Mouse (Mus musculus): ENCODE measurements around the gene Astn2.

DNA sequence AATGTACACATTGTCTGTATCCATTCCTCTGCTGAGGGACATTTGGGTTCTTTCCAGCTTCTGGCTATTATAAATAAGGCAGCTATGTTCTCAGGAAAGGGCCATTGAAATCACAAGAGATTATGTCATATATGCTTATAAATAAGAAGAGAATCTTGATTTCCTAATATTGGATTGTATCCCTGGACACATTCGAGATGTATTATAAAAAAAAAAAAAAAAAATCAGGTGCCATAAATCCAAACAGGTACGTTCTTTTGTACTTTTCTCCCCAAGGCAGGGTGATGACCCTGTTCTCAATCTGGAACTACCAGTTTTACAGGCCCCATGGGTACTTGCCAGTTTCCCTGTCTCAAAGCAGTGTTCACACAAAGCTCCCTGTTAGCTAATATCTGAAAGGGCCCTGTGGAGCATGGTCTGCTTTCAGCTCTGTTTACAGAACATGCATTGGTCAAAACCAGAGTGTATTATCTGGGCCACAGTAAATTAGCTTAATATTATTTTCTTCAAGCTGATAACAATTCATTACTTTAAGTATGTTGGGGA, 530.1 kb downstream of the Astn2 start:
- TF ChIP-seq CTCF (IDR thresholded peaks at IDR 0.05; ENCODE audit: control insufficient read depth, insufficient read depth, insufficient read length) (no peak), MAX (IDR thresholded peaks at IDR 0.05) (no peak), USF1 (IDR thresholded peaks at IDR 0.05; ENCODE audit: low read depth) (no peak), MYOD1 (IDR thresholded peaks at IDR 0.05; ENCODE audit: control insufficient read depth, insufficient read length, low read depth) (no peak), MYOG (IDR thresholded peaks at IDR 0.05; ENCODE audit: control insufficient read depth, extremely low read depth, insufficient read length) (no peak), CEBPB (IDR thresholded peaks at IDR 0.05; ENCODE audit: low read depth) (no peak), FOSL1 (IDR thresholded peaks at IDR 0.05; ENCODE audit: insufficient read depth, low read length, poor library complexity, severe bottlenecking) (no peak)
